Mouse (Mus musculus) midbrain, embryonic 14.5 days (tissue): ENCODE measurements around the gene Dennd4b. TPM values are rescaled to one million over a fixed set of nuclear protein-coding genes. Genes with fewer than 3 reads are reported as not detected.
A peak's percentile ranks its signal among the peaks of the same experiment; 100 is the strongest.
"Not testable (repeated sequence)": the region's sequence is repeated elsewhere in the genome, so short reads cannot be mapped to it uniquely, and the experiment has no call there.

Source experiments
- ATAC-seq: fragments of 200-750 bp; cut with Nextera tagmentation; 2 replicates; pipeline ENCODE4 v1.8.0; 2017; ENCODE audit warnings: moderate number of reproducible peaks, moderate library complexity; ENCODE audit not compliant: low FRiP score, low TSS enrichment
- DNase-seq: peaks from one replicate; pipeline ENCODE4 v3.0.0-alpha.2; 2015
- H3K27ac ChIP-seq: fragments of 300-500 bp; sonication (generic); replicated peaks from 2 replicates; pipeline ENCODE4 v1.5.1; 2014; ENCODE audit warnings: mild to moderate bottlenecking, low read depth, low read length, moderate library complexity
- H3K27me3 ChIP-seq: fragments of 300-500 bp; sonication (generic); 2 replicates; pipeline ENCODE4 v1.6.1; 2014; ENCODE audit warnings: low read length, control low read depth, mixed read lengths; ENCODE audit not compliant: control insufficient read depth, insufficient read depth
- H3K36me3 ChIP-seq: fragments of 300-500 bp; sonication (generic); 2 replicates; pipeline ENCODE4 v1.6.1; 2014; ENCODE audit warnings: low read length, control low read depth; ENCODE audit not compliant: control insufficient read depth, insufficient read depth
- H3K4me1 ChIP-seq: fragments of 300-500 bp; sonication (generic); 2 replicates; pipeline ENCODE4 v1.6.1; 2014; ENCODE audit warnings: mild to moderate bottlenecking, antibody characterized with exemption, low read length, control low read depth; ENCODE audit not compliant: control insufficient read depth, insufficient read depth
- H3K4me2 ChIP-seq: fragments of 300-500 bp; sonication (generic); 2 replicates; pipeline ENCODE4 v1.6.1; 2014; ENCODE audit warnings: mild to moderate bottlenecking, low read length, moderate library complexity
- H3K4me3 ChIP-seq: fragments of 300-500 bp; sonication (generic); replicated peaks from 2 replicates; pipeline ENCODE4 v1.5.1; 2014; ENCODE audit warnings: low read depth, low read length
- H3K9ac ChIP-seq: fragments of 300-500 bp; sonication (generic); replicated peaks from 2 replicates; pipeline ENCODE4 v1.6.1; 2014; ENCODE audit warnings: mild to moderate bottlenecking, low read length, moderate library complexity
- H3K9me3 ChIP-seq: fragments of 300-500 bp; sonication (generic); 2 replicates; pipeline ENCODE4 v1.6.1; 2016; ENCODE audit warnings: low read length, control low read depth, mixed read lengths; ENCODE audit not compliant: control insufficient read depth
- WGBS: fragments of 180-500 bp; shearing (Covaris S2); extraction: QIAGEN DNeasy Blood & Tissue Kit; methylation state at CpG from one replicate; pipeline ENCODE4 v1.1.7; 2014; 5-methylcytosine and 5-hydroxymethylcytosine counted together
- polyA plus RNA-seq: library from polyadenylated mRNA; unstranded; fragments of >200 nt; fragmentation: Nextera tagmentation; extraction: Ambion mirVana; gene quantifications from 2 replicates; pipeline ENCODE4 v1.2.1, GENCODE M21; 2014

Dennd4b gene
- polyA plus RNA-seq, 1 experiment from 2014 or later, result 7.3 TPM

DNA sequence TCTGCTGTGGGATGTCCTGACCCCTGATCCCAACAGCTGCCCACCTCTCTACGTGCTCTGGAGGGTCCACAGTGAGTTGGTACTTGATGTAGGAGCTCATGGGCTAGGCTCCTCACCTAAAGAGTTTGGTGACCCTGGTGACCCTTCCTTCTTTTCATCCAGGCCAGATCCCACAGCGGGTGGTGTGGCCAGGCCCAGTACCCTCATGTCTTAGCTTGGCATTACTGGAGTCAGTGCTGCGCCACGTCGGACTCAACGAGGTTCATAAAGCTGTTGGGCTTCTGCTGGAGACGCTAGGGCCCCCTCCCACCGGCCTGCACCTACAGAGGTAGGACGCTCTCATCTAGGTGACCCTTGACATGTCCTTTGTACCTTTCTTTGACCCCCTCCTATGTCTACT lies 14.2 kb downstream of the Dennd4b start:
- Histone ChIP-seq H3K27me3 (no peaks in the 10 kb centered on the region), H3K9me3 (no peaks in the 10 kb centered on the region), H3K9ac (no peak overlapping the region), H3K36me3 (peaks cover 61% of the 10 kb centered on the region), H3K4me3 (no peak overlapping the region), H3K4me2 (no peak overlapping the region), H3K4me1 (no peaks in the 10 kb centered on the region), H3K27ac (no peak overlapping the region)
- ATAC-seq (no peak), DNase-seq (no peak)
- WGBS, result 94% methylated on average over 9 of the region's 9 CpGs

DNA sequence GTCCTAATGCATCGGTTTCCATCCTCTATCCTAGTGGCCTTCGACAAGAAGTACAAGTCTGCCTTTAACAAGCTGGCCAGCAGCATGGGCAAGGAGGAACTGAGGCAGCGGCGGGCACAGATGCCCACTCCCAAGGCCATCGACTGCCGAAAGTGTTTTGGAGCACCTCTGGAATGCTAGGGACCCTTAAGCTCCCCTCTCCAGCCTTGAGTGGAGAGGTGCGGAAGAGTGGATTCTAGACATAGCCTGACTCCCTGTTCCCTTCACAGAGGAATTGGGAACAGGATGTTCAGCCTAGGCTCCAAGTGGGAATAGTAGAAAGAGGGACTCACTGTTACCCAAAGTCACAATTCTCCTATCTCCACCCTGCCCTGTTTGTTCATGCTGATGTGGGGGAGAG lies 14.8 kb downstream of the Dennd4b start:
- Histone ChIP-seq H3K36me3 (peaks cover 58% of the 10 kb centered on the region), H3K4me3 (no peak overlapping the region), H3K4me1 (no peaks in the 10 kb centered on the region), H3K27ac (no peak overlapping the region), H3K4me2 (no peak overlapping the region), H3K27me3 (no peaks in the 10 kb centered on the region), H3K9ac (no peak overlapping the region), H3K9me3 (no peaks in the 10 kb centered on the region)
- DNase-seq (no peak), ATAC-seq (no peak)
- 96% methylated on average over 7 of the region's 7 CpGs for WGBS

DNA sequence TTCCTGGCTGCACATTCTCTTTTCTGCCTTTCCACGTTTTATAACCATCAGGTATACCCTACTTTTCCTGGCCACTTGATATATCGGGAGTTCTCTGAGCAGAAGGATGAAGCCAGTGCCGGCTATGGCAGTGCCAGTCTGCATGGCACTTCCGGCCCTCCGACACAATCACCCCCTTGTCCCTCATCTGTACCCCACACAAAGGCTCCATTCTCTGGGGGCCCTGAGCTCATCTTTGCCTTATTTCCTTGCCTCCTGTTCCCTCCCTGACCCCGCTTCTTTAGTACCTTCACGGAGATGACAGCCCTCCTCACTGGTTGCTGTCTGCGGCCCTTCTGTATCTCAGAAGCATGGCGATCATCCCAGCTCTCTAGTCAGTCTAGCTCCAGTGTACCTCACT lies 15.7 kb downstream of the Dennd4b start:
- Histone ChIP-seq H3K4me1 (no peaks in the 10 kb centered on the region), H3K9me3 (no peaks in the 10 kb centered on the region), H3K27ac (no peak overlapping the region), H3K9ac (no peak overlapping the region), H3K27me3 (no peaks in the 10 kb centered on the region), H3K36me3 (peaks cover 50% of the 10 kb centered on the region), H3K4me2 (no peak overlapping the region), H3K4me3 (no peak overlapping the region)
- WGBS, result 89% methylated on average over 9 of the region's 9 CpGs
- DNase-seq (no peak), ATAC-seq (no peak)

DNA sequence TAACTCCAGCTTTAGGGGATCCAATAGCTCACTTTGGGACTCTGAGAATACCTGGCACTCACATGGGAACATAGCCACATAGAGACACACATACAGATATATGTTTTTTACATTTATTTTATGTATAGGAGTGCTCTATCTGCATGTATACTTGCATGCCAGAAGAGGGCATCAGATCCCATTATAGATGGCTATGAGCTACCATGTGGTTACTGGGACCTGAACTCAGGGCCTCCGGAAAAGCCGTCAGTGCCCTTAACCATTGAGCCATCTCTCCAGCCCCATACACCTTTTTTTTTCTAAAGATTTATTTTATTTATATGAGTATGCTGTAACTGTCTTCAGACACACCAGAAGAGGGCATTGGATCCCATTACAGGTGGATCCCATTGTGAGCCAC lies 19.2 kb downstream of the Dennd4b start:
- no peaks in the 10 kb centered on the region for H3K9me3 ChIP-seq
- no peak overlapping the region for H3K4me2 ChIP-seq
- no peaks in the 10 kb centered on the region for H3K27me3 ChIP-seq
- H3K36me3 ChIP-seq, result peaks cover 21% of the 10 kb centered on the region; the same call in 1 of the 2 replicates
- DNase-seq (no peak), ATAC-seq (no peak)
- no peaks in the 10 kb centered on the region for H3K4me1 ChIP-seq
- no peak overlapping the region for H3K4me3 ChIP-seq
- H3K27ac ChIP-seq, result no peak overlapping the region
- no peak overlapping the region for H3K9ac ChIP-seq
- 97% methylated on average over 2 of the region's 2 CpGs for WGBS

DNA sequence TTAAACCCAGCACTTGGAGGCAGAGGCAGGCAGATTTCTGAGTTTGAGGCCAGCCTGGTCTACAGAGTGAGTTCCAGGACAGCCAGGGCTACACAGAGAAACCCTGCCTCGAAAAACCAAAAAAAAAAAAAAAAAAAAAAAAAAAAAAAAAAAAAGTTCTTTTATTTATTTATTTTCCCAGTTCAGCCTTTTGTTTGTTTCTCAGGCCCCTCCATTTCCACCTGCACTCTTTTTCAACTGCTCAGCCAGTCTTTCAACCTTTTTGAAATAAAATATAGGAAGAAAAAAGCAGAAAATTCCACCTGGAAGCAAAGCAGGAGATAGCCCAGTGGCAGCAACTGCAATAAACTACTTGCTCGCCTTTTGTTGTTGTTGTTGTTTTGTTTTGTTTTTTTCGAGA lies 24.4 kb downstream of the Dennd4b start:
- not testable (repeated sequence) for H3K9ac ChIP-seq, H3K4me2 ChIP-seq, ATAC-seq, H3K4me1 ChIP-seq, H3K9me3 ChIP-seq, H3K27me3 ChIP-seq, H3K36me3 ChIP-seq, H3K27ac ChIP-seq, DNase-seq, H3K4me3 ChIP-seq
- WGBS, result 76% methylated on average over 2 of the region's 3 CpGs

DNA sequence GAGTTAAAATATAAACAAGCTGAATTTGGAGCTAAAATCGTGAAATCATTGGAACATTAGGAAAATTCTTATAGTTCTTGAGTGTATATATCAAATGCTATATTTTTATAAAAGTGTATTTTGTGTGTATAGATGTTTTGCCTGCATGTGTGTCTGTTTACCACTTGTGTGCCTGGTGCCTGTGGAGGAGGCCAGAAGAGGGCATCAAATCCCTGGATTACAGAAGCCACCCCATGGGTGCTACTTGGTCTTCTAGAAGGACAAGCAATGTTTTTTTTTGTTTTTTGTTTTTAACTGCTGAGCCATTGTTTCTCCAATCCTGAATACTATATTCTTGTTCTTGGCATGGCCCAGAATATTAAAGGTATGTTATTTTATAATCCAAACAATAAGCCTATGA lies 25.6 kb downstream of the Dennd4b start:
- Histone ChIP-seq H3K27me3 (no peaks in the 10 kb centered on the region), H3K9ac (no peak overlapping the region), H3K36me3 (no peaks in the 10 kb centered on the region), H3K4me1 (peaks cover 19% of the 10 kb centered on the region), H3K4me2 (no peak overlapping the region), H3K27ac (no peak overlapping the region), H3K9me3 (no peaks in the 10 kb centered on the region), H3K4me3 (no peak overlapping the region)
- DNase-seq, result no peak
- ATAC-seq, result no peak
- WGBS, result 90% methylated on average over 1 of the region's 1 CpGs

DNA sequence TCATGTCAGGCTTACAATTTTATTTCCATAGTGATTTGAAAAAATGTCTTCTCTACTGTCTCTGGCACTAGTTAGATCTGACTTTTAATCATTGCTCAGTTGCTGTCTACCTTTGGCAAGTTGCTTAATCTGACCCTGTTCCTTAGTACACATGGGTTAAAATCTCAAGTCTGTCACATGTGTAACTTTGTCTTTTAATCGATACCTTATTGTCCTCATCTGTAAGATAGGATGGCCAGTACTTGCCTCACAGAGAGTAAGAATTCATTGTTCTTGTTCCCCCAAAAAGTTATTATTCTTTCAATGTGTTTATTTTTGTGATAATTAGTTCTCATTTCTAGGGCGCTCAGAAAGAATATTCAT lies 27.0 kb downstream of the Dennd4b start:
- no peaks in the 10 kb centered on the region for H3K36me3 ChIP-seq
- no peaks in the 10 kb centered on the region for H3K27me3 ChIP-seq
- peak overlapping the region; percentile 74 for H3K4me2 ChIP-seq
- ATAC-seq (no peak), DNase-seq (no peak)
- peak overlapping the region; percentile 96 for H3K27ac ChIP-seq
- H3K9me3 ChIP-seq, result no peaks in the 10 kb centered on the region
- H3K4me1 ChIP-seq, result peaks cover 19% of the 10 kb centered on the region
- WGBS, result 38% methylated on average over 2 of the region's 2 CpGs
- peak overlapping the region; percentile 83 for H3K9ac ChIP-seq
- peak overlapping the region; percentile 59 for H3K4me3 ChIP-seq

DNA sequence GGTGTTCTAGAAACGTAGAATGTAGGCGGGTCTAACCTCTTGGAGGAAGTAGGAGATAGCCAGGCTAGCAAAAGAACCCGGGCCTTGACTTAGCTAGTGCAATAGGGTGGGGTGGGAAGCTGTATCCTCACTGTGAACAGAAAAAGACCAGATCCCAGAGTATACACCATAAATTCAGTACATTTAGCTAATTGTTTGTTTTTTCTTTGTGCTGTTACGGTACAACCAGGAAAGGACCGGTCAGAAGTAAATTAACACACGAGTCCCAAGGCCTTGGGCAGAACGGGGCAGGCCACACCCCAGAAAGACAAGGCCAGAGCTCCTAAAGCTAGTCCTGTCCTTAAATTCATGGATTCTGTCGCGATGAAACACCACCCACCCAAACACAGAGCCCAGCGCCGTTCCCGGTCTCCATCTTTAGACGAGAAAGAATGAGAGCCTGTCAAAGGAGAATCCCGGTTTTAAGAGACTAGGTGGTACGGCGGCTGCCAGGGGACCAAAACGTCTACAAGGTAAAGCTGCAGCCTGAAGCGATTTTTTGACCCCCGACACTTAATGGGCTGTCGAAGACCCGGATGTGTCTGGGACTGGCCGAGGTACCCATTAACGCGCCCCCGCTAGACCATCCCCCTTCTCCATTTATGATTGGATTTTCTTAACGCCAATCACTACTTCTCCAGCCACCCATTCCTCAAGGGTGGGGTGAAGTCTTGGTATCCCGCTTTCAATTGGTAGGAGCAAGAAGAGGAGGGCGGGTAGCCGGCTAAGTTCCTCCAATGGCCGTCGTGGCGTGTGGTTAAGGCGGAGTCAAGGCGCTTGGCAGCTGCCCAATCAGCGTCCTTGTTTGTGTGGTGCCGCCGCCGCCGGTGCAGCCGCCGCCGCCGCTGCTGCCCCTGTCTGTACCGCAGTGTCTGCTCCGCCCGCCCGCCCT lies 27.6 kb downstream of the Dennd4b start, which contains the start of gene Gatad2b:
Gene Gatad2b, plus strand, starts transcription at position 834 of the 931 bp plus-strand sequence.
- peak within 1 kb of the TSS; percentile 91 for H3K4me3 ChIP-seq
- peak within 1 kb of the TSS; percentile 77 for H3K4me2 ChIP-seq
- no peaks in the 10 kb centered on the region for H3K36me3 ChIP-seq
- no peaks in the 10 kb centered on the region for H3K9me3 ChIP-seq
- peak within 1 kb of the TSS; percentile 87 for H3K9ac ChIP-seq
- WGBS, result under 1% methylated on average over 43 of the region's 47 CpGs
- no peaks in the 10 kb centered on the region for H3K27me3 ChIP-seq
- H3K4me1 ChIP-seq, result peaks cover 19% of the 10 kb centered on the region
- H3K27ac ChIP-seq, result peak within 1 kb of the TSS; percentile 97
- DNase-seq (peak; percentile 99), ATAC-seq (peak; percentile 98)
